Mouse (Mus musculus) heart, embryonic 12.5 days (tissue): ENCODE results near the gene 9530053A07Rik. TPM values are rescaled to one million over a fixed set of nuclear protein-coding genes. Genes with fewer than 3 reads are reported as not detected.

ENCODE experiments used
- ATAC-seq: fragments of 200-750 bp; cut with Nextera tagmentation; 2 replicates; pipeline ENCODE4 v1.8.0; 2017; ENCODE audit warnings: moderate TSS enrichment, moderate library complexity; ENCODE audit not compliant: insufficient number of reproducible peaks, low FRiP score
- H3K27ac ChIP-seq: fragments of 300-500 bp; sonication (generic); 2 replicates; pipeline ENCODE4 v1.5.1; 2016; ENCODE audit warnings: mild to moderate bottlenecking, moderate library complexity; ENCODE audit not compliant: poor library complexity, severe bottlenecking
- H3K27me3 ChIP-seq: fragments of 300-500 bp; sonication (generic); replicated peaks from 2 replicates; pipeline ENCODE4 v1.6.1; 2016; ENCODE audit warnings: mild to moderate bottlenecking, moderate library complexity
- H3K36me3 ChIP-seq: fragments of 300-500 bp; sonication (generic); 2 replicates; pipeline ENCODE4 v1.6.1; 2016; ENCODE audit warnings: mild to moderate bottlenecking, moderate library complexity
- H3K4me1 ChIP-seq: fragments of 300-500 bp; sonication (generic); replicated peaks from 2 replicates; pipeline ENCODE4 v1.6.1; 2016; ENCODE audit warnings: mild to moderate bottlenecking
- H3K4me2 ChIP-seq: fragments of 300-500 bp; sonication (generic); 2 replicates; pipeline ENCODE4 v1.6.1; 2016; ENCODE audit warnings: mild to moderate bottlenecking, moderate library complexity
- H3K4me3 ChIP-seq: fragments of 300-500 bp; sonication (generic); 2 replicates; pipeline ENCODE4 v1.5.1; 2016; ENCODE audit warnings: mild to moderate bottlenecking
- H3K9ac ChIP-seq: fragments of 300-500 bp; sonication (generic); 2 replicates; pipeline ENCODE4 v1.6.1; 2016; ENCODE audit warnings: mild to moderate bottlenecking, moderate library complexity
- H3K9me3 ChIP-seq: fragments of 300-500 bp; sonication (generic); replicated peaks from 2 replicates; pipeline ENCODE4 v1.6.1; 2016; ENCODE audit warnings: mild to moderate bottlenecking, moderate library complexity
- WGBS: fragments of 180-500 bp; shearing (Covaris S2); methylation state at CpG from one replicate; pipeline ENCODE4 v1.1.7; 2016; 5-methylcytosine and 5-hydroxymethylcytosine counted together
- polyA plus RNA-seq: library from polyadenylated mRNA; unstranded; fragments of >200 nt; fragmentation: Nextera tagmentation; extraction: Ambion mirVana; gene quantifications from 2 replicates; pipeline ENCODE4 v1.2.1, GENCODE M21; 2016

Gene 9530053A07Rik
- polyA plus RNA-seq, 1 experiment from 2014 or later = 0.04 TPM

DNA sequence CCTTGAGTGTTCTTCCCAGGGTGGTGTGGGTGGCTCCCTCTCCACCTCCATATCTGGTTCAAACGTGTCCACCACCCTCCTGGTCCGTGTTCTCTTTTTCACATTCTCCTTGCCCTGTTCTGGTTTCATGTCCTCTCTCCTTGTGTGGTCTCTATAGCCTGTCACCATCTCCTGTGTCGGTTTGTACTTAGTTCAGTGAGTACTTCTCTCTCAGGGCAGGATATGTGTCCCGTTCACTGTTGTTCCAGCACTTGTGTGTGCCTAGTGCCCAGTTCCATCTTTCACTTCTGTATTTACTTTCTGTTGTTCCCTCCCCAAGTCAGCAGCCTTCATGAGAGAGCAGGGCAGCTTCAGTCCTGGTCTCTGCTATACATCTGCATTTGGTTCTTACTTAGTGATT is 46.1 kb downstream of the 9530053A07Rik start:
- H3K4me2 ChIP-seq = no peak overlapping the region
- no peaks in the 10 kb centered on the region for H3K9me3 ChIP-seq
- WGBS = 86% methylated on average over 4 of the region's 4 CpGs
- peaks cover 19% of the 10 kb centered on the region for H3K4me1 ChIP-seq
- no peak overlapping the region for H3K27ac ChIP-seq
- peaks cover 37% of the 10 kb centered on the region for H3K36me3 ChIP-seq
- no peaks in the 10 kb centered on the region for H3K27me3 ChIP-seq
- no peak overlapping the region for H3K9ac ChIP-seq
- ATAC-seq = no peak
- no peak overlapping the region for H3K4me3 ChIP-seq

GRCm38 (mm10) chr7:28179228-28179627 is 50.0 kb downstream of the 9530053A07Rik start, which contains the start of gene Dyrk1b:
Gene Dyrk1b (plus strand): TSS chr7:28179469.
- peak within 1 kb of the TSS; percentile 78 for H3K27ac ChIP-seq
- no peaks in the 10 kb centered on the region for H3K9me3 ChIP-seq
- ATAC-seq = peak; percentile 95
- H3K36me3 ChIP-seq = peaks cover 68% of the 10 kb centered on the region
- no peaks in the 10 kb centered on the region for H3K27me3 ChIP-seq
- peak within 1 kb of the TSS; percentile 95 for H3K9ac ChIP-seq
- peak within 1 kb of the TSS; percentile 92 for H3K4me2 ChIP-seq
- H3K4me3 ChIP-seq = peak within 1 kb of the TSS; percentile 95
- under 1% methylated on average over 25 of the region's 25 CpGs for WGBS
- H3K4me1 ChIP-seq = peaks cover 13% of the 10 kb centered on the region

DNA sequence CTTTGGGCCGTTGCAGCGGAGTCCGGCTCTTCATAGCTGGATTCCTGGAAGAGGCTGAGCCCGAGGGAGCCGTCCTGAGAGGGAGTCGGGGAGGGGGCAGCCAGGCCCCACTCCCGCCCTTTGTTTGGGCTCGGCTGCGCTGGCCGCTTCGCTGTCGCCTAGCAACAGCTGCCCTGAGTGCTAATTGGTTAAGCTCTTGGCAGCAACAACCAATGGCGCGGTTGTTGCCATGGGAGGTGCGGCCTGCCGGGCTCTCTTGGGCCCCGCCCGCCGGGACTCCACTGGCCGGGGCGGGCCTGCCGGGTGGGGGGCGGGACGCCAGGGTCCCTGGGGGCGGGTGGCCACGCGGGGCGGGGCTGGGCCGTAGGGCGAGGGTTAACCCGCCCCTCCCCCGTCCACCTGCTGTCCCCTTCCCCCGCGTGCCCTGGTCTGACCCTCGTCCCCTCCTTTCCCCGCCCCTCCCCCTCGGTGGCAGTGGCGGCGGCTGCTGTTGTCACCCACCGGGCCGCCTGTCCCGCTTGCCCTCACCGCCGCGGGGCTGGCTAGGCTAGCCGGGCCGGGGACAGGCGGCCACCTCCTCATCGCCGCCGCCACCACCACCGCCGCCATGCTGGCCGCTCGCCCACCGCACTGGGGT is 50.6 kb downstream of the 9530053A07Rik start:
- WGBS = 1% methylated on average over 42 of the region's 56 CpGs
- H3K4me1 ChIP-seq = peaks cover 13% of the 10 kb centered on the region
- ATAC-seq = peak; percentile 97
- peak overlapping the region; percentile 95 for H3K4me3 ChIP-seq
- peak overlapping the region; percentile 92 for H3K4me2 ChIP-seq
- H3K27ac ChIP-seq = peak overlapping the region; percentile 78
- H3K27me3 ChIP-seq = no peaks in the 10 kb centered on the region
- no peaks in the 10 kb centered on the region for H3K9me3 ChIP-seq
- H3K36me3 ChIP-seq = peaks cover 71% of the 10 kb centered on the region
- peak overlapping the region; percentile 95 for H3K9ac ChIP-seq

DNA sequence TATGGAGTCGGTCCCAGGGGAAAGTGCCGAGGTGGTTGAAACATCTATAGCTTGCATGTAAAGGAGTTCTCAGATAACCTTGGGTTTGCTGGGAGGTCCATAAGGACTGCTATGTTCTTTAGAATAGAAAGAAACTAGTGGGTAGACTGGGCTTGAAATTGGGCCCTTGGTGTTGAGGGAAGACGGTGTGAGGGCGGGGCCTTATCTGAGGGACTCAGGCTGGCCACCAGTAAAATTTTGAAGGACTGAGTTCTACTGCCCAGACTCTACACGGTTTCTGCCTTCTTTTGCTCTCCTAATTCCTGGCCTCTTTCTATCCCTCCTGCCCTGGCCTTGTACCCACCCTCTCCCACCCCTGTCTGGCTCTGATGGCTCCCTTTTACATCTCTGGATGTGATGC is 51.6 kb downstream of the 9530053A07Rik start:
- Histone ChIP-seq H3K4me2 (peak overlapping the region; percentile 92), H3K4me1 (peaks cover 13% of the 10 kb centered on the region), H3K27ac (no peak overlapping the region), H3K9ac (peak overlapping the region; percentile 95; the same call in 1 of the 2 replicates), H3K27me3 (no peaks in the 10 kb centered on the region), H3K4me3 (peak overlapping the region; percentile 95), H3K9me3 (no peaks in the 10 kb centered on the region), H3K36me3 (peaks cover 71% of the 10 kb centered on the region)
- 67% methylated on average over 5 of the region's 5 CpGs for WGBS
- ATAC-seq = no peak

DNA sequence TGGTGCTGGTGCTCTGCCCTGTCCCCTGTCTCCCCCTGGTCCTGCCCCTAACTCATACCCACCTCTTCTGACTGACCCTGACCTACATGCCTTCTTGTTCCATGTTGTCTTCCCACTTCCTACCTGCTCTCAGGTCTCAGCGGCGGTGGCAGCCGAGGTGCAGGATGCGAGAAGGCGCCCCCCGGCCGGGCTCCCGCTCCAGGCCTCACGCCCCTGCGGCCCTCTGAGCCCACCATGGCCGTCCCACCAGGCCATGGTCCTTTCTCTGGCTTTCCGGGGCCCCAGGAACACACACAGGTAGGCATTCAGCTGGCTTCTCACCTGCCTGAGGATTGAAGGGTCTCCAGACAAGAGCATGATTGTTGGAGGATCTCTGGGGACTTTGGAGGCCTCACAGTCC is 52.1 kb downstream of the 9530053A07Rik start:
- H3K9me3 ChIP-seq = no peaks in the 10 kb centered on the region
- H3K4me3 ChIP-seq = no peak overlapping the region
- H3K27me3 ChIP-seq = no peaks in the 10 kb centered on the region
- H3K27ac ChIP-seq = no peak overlapping the region
- no peak overlapping the region for H3K4me2 ChIP-seq
- peaks cover 13% of the 10 kb centered on the region for H3K4me1 ChIP-seq
- H3K9ac ChIP-seq = peak overlapping the region; percentile 37; the same call in 1 of the 2 replicates
- no peak for ATAC-seq
- H3K36me3 ChIP-seq = peaks cover 71% of the 10 kb centered on the region
- 96% methylated on average over 12 of the region's 12 CpGs for WGBS

DNA sequence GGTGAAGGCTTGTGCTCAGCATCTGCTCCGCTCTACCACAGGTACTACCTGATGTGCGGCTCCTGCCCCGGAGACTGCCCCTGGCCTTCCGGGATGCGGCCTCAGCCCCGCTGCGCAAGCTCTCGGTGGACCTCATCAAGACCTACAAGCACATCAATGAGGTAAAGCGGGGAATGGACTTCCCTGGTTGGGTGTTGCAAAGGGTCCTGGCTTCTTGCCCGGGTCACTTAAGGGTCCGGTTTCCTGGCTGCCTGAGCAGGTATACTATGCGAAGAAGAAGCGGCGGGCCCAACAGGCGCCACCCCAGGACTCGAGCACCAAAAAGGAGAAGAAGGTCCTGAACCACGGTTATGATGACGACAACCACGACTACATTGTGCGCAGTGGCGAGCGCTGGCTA is 53.1 kb downstream of the 9530053A07Rik start:
- Histone ChIP-seq H3K4me1 (peaks cover 13% of the 10 kb centered on the region), H3K9me3 (no peaks in the 10 kb centered on the region), H3K36me3 (peaks cover 71% of the 10 kb centered on the region), H3K9ac (no peak overlapping the region), H3K4me2 (no peak overlapping the region), H3K4me3 (no peak overlapping the region), H3K27me3 (no peaks in the 10 kb centered on the region), H3K27ac (no peak overlapping the region)
- 95% methylated on average over 22 of the region's 22 CpGs for WGBS
- ATAC-seq = no peak

- Histone ChIP-seq H3K4me1 (peaks cover 6% of the 10 kb centered on the region), H3K36me3 (peaks cover 95% of the 10 kb centered on the region), H3K9ac (no peak overlapping the region), H3K4me3 (no peak overlapping the region), H3K27me3 (no peaks in the 10 kb centered on the region), H3K9me3 (no peaks in the 10 kb centered on the region), H3K4me2 (no peak overlapping the region), H3K27ac (no peak overlapping the region)
- ATAC-seq = no peak
- 88% methylated on average over 14 of the region's 14 CpGs for WGBS
Measured at GRCm38 (mm10) chr7:28185884-28186283, 56.6 kb downstream of the 9530053A07Rik start.

DNA sequence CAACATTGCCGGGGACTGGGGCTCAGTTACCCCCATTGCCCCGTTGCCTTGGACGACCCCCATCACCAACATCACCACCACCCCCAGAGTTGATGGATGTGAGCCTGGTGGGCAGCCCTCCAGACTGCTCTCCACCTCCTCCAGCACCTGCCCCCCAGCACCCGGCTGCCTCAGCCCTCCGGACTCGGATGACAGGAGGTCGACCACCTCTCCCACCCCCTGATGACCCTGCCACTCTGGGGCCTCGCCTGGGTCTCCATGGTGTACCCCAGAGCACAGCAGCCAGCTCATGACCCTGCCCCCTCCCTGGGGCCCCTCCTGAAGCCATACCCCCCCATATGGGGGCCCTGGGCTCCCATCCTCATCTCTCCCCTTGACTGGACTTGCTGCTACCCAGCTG is 57.4 kb downstream of the 9530053A07Rik start:
- H3K4me2 ChIP-seq = no peak overlapping the region
- H3K27me3 ChIP-seq = no peaks in the 10 kb centered on the region
- H3K27ac ChIP-seq = no peak overlapping the region
- 88% methylated on average over 8 of the region's 8 CpGs for WGBS
- no peak overlapping the region for H3K9ac ChIP-seq
- peaks cover 98% of the 10 kb centered on the region for H3K36me3 ChIP-seq
- ATAC-seq = peak; percentile 37; the same call in 1 of the 2 replicates
- H3K4me1 ChIP-seq = no peaks in the 10 kb centered on the region
- no peaks in the 10 kb centered on the region for H3K9me3 ChIP-seq
- H3K4me3 ChIP-seq = no peak overlapping the region

- H3K4me1 ChIP-seq = no peaks in the 10 kb centered on the region
- H3K9me3 ChIP-seq = no peaks in the 10 kb centered on the region
- peaks cover 77% of the 10 kb centered on the region for H3K36me3 ChIP-seq
- H3K27me3 ChIP-seq = no peaks in the 10 kb centered on the region
- H3K27ac ChIP-seq = no peak overlapping the region
- no peak for ATAC-seq
- H3K4me3 ChIP-seq = no peak overlapping the region
- H3K4me2 ChIP-seq = no peak overlapping the region
- no peak overlapping the region for H3K9ac ChIP-seq
- 92% methylated on average over 3 of the region's 3 CpGs for WGBS
Measured at GRCm38 (mm10) chr7:28191489-28191888, 62.2 kb downstream of the 9530053A07Rik start.

DNA sequence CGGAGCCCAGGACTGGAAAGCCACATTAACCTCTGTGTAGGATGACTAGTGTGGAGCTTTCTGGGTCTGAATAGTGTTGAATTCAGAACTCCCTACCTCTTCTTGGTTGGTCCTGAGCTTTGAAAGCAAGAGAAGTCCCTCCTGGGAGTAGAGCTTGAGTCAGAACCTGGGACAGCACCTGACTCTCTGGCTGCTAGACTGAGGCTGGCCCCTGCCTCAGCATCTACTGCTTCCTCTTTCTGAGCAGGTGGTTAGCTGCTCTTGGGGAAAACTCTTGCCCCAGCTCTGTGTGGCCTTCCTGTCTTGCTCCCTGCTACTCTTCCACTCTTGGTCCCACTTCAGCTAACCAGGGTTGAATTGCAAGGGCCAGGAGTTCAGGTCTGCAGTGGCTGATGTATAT is 62.6 kb downstream of the 9530053A07Rik start:
- WGBS = 100% methylated on average over 1 of the region's 1 CpGs
- peaks cover 73% of the 10 kb centered on the region for H3K36me3 ChIP-seq
- no peak for ATAC-seq
- H3K4me1 ChIP-seq = no peaks in the 10 kb centered on the region
- H3K4me2 ChIP-seq = no peak overlapping the region
- H3K27ac ChIP-seq = no peak overlapping the region
- H3K9me3 ChIP-seq = no peaks in the 10 kb centered on the region
- H3K9ac ChIP-seq = no peak overlapping the region
- H3K27me3 ChIP-seq = no peaks in the 10 kb centered on the region
- no peak overlapping the region for H3K4me3 ChIP-seq

DNA sequence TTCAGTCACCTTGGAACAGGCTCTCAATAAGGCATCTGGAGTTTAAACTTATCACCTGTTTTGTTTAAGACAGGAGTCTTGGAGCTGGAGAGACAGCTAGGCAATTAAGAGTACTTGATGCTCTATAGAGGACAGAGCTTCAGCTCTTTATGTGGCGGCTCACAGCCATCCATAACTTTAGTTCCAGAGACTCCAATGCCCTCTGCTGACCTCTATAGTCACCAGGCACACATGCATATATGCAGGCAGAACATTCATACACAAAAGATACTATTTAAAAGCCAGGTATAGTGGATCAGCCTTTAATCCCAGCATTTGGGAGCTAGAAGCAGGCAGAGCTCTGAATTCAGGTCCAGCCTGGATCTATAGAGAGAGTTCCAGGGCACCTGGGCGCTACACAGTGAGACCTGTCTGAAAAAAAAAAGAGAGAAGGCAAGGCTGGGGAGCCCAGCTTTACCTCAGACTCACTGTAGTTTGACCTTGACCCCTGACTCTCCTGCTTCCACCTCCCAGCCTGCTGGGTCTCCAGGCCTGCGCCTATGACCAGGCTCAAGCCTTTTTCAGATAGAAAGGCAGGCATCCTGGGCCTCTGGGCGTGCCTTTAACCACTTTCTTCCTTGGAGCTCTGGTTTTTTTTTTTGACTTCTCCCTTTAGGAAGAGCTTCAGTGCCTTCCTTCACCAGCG is 66.3 kb downstream of the 9530053A07Rik start:
- WGBS = 79% methylated on average over 5 of the region's 5 CpGs
- Histone ChIP-seq H3K9ac (no peak overlapping the region), H3K9me3 (no peaks in the 10 kb centered on the region), H3K27ac (no peak overlapping the region), H3K4me1 (no peaks in the 10 kb centered on the region), H3K4me2 (no peak overlapping the region), H3K4me3 (no peak overlapping the region), H3K27me3 (no peaks in the 10 kb centered on the region), H3K36me3 (peaks cover 44% of the 10 kb centered on the region)
- no peak for ATAC-seq
